Mouse (Mus musculus) thymus, postnatal 10 days (tissue): ENCODE measurements around the gene Vmn2r22.
"Not testable (repeated sequence)": the region's sequence is repeated elsewhere in the genome, so short reads cannot be mapped to it uniquely, and the experiment has no call there.

Experiments used
- DNase-seq, 2 experiments: peaks; one replicate each; pipeline ENCODE4 v3.0.0; 2021; ENCODE audit warnings: low spot score in 2 of 2

Vmn2r22 gene

GRCm38 (mm10) chr6:123650625-123651024 lies at the start of gene Vmn2r22:
TSS of gene Vmn2r22 (minus strand) at chr6:123650725.
- not testable (repeated sequence) for DNase-seq

DNA sequence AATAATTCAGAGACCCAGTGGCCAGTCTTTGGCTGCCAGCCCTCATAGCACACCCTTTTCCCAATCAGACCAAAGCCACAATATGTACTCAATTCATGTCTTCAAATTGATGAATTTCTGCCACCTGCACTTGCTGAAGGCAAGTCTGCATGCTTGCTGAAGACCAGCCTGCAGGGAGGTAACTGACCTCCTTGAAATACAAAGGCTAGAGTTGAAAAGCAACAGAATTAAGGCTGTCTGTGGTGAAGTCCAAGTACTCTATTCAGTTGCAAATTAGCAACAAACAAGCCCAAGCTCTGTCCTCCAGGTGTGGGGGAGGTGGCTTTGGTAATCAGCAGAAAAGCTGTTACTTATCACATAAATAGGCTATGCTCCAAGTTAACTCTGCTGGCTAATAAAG lies 46.7 kb upstream of the Vmn2r22 start:
- no peak for DNase-seq

- not testable (repeated sequence) for DNase-seq
These were observed 46.1 kb upstream of the Vmn2r22 start for GRCm38 (mm10) chr6:123696639-123697038.

DNA sequence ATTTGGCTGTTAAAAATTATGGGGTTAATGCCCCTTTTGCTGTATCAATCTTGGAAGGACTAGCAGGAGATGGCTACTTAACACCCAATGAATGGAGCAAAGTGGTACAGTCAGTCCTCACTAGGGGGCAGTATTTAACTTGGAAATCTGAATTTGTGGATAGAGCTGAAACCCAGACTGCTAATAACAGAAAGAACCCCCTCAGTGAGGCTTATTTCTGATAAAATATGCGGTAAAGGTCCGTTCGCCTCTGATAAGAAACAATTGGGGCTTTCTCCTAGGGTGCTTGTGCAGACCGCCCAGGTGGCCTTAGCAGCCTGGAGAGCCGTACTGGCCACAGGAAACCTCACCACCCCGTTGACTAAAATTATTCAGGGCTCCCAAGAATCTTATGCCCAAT lies 6.5 kb upstream of the Vmn2r22 start:
- DNase-seq, result no peak

DNA sequence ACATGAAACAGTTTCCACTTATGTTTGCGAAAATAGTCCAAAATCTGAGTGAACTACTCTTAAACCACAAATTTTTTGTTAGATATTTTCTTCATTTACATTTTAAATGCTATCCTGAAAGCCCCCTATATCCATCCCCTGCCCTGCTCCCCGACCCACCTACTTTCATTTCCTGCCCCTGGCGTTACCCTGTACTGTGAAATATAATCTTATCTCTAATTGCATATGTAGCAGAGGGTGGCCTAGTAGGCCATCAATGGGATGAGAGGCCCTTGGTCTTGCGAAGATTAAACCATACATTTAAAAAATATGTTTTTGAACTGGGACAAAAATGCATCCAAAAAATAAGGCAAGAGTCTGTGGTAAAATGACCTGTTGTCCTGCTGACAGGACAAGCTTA lies 11.1 kb downstream of the Vmn2r22 start:
- DNase-seq, result not testable (repeated sequence)

DNA sequence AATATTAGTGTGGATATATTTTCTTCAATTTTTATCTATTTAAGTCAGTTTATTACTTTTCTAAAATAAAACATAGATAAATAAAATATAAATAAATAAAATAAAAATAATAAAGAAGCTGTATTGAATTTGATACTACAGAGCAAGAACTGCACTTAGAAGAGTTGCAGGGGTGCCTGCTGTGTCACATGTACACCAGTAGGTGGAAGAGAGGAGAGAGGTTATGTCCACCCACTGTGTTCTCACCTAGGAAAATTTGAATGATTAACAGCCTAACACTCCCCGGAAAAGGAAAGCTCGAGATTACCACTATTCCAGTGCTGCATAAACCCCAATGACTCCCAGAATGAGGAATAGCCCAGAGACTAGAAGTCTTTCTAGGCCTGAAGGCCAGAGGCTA lies 26.7 kb downstream of the Vmn2r22 start:
- not testable (repeated sequence) for DNase-seq

GRCm38 (mm10) chr6:123588368-123588767 lies 62.2 kb downstream of the Vmn2r22 start:
- DNase-seq, result not testable (repeated sequence)

DNA sequence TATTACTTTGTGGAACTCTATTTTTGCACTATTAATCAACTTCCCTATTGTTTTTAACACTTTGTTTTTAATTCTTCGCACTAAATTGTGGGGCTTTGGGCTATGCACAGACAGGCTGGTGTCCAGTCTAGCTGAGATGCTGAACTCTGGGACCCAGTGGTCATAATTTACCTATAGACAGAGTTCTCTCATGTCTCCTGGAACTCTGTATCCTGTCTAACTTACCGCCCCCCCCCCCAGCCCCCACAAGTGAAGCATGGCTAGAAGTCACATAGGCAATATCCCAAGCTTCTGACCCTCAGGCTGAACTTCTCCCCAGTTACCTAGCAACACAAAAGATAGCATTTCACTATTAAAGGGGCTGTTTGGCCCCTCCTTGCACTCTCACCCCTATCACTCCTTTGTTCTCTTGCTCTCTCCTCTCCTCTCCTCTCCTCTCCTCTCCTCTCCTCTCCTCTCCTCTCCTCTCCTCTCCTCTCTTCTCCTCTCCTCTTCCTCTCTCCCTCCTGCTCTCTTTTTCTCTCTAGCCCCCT lies 62.7 kb downstream of the Vmn2r22 start:
- not testable (repeated sequence) for DNase-seq

DNA sequence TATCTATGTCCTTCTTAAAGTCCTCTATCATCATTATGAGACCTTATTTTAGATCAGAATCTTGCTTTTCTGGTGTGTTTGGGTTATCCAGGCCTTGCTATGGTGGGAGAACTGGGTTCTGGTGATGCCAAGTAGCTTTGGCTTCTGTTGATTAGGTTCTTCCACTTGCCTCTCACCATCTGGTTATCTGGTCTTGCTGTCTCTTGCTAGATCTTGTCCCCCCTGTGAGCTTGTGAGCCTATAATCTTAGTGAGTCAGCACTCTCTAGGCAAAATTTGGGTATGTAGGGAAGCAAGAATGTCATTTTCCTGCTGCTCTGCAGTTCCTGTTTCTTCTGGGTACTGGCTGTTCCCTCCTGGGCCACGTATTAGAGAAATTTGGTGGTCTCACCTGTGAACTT lies 66.5 kb downstream of the Vmn2r22 start:
- DNase-seq, result not testable (repeated sequence)

DNA sequence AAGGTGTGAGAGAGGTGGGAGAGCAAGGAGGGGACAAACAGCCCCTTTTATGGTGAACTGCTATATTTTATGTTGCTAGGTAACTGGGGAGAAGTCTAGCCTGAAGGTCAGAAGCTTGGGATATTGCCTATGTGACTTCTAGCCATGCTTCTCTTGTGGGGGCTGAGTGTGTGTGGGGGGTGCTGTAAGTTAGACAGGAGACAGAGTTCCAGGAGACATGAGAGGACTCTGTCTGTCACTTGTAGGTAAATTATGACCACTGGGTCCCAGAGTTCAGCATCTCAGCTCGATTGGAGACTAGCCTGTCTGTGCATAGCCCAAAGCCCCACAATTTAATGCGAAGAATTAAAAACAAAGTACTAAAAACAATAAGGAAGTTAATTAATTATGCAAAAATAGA lies 75.8 kb downstream of the Vmn2r22 start:
- DNase-seq, result not testable (repeated sequence)
